Mouse (Mus musculus) testis, adult 2 months (tissue): ENCODE results near the gene Hoxd9.

Experiments used
- CTCF ChIP-seq: fragments of 200-500 bp; IDR thresholded peaks from 2 replicates; pipeline ENCODE4 v1.5.1; 2012; ENCODE audit warnings: low read depth, mild to moderate bottlenecking, inconsistent platforms, low read length, moderate library complexity; ENCODE audit not compliant: control insufficient read depth, insufficient read depth, insufficient replicate concordance
- POLR2A ChIP-seq: fragments of 200-500 bp; IDR thresholded peaks from 2 replicates; pipeline ENCODE4 v1.6.1; 2012; ENCODE audit warnings: low read depth, mild to moderate bottlenecking, inconsistent platforms, low read length, moderate library complexity; ENCODE audit not compliant: control insufficient read depth

DNA sequence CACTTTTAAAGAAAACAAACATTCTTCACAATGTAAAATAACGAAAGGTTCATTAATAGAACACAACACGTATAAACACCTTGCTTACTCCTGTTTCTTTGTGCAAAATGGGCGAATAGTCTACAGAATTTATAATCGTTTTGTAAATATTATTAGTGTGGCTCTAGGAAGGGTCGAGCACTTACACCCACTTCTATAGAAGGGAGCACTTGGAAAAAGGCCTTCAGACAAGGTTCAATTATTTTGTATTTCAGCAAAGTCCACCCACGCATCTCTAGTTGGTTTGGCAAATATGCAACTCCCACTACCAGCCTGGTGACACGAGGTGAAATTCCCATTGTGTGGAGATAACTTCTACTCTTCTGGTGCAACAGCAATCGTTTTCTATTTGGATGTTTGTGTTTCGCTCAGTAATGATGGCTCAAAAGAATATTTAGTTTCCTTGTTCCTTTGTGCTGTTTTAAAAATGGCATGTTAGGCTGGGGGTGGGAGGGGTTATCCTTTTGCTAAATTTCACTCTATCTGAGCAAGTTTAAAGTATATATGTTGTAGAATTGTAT is 51.0 kb downstream of the Hoxd9 start:
- TF ChIP-seq CTCF: no peak
- no peak for TF ChIP-seq POLR2A
